Mouse (Mus musculus) G1E (cell line): ENCODE measurements around the gene Serpina1c. TPM values are rescaled to one million over a fixed set of nuclear protein-coding genes. Genes with fewer than 3 reads are reported as not detected.
"Not testable (repeated sequence)": the region's sequence is repeated elsewhere in the genome, so short reads cannot be mapped to it uniquely, and the experiment has no call there.

ENCODE experiments used
- ATAC-seq: 2 replicates; pipeline ENCODE4 v1.8.0; 2016; ENCODE audit warnings: mild to moderate bottlenecking; ENCODE audit not compliant: insufficient number of reproducible peaks, poor library complexity, low FRiP score, severe bottlenecking; ENCODE audit errors: extremely low read depth
- DNase-seq: peaks from one replicate; pipeline ENCODE4 v3.0.0; 2012; ENCODE audit warnings: low spot score
- H3K27me3 ChIP-seq: 2 replicates; pipeline ENCODE4 v1.6.1; 2012; ENCODE audit warnings: mild to moderate bottlenecking, low read length, inconsistent platforms; ENCODE audit not compliant: insufficient read depth
- H3K36me3 ChIP-seq: replicated peaks from 2 replicates; pipeline ENCODE3; 2012; ENCODE audit warnings: mild to moderate bottlenecking, inconsistent platforms
- H3K4me1 ChIP-seq: 2 replicates; pipeline ENCODE4 v1.6.1; 2012; ENCODE audit warnings: low read depth, low read length, inconsistent platforms, mixed read lengths; ENCODE audit not compliant: insufficient read depth
- H3K4me3 ChIP-seq: 2 replicates; pipeline ENCODE4 v1.5.1; 2012; ENCODE audit warnings: low read depth, mild to moderate bottlenecking, inconsistent platforms, low read length, moderate library complexity, mixed read lengths
- H3K9me3 ChIP-seq: replicated peaks from 2 replicates; pipeline ENCODE4 v1.6.1; 2012; ENCODE audit warnings: inconsistent platforms
- CTCF ChIP-seq: IDR thresholded peaks from 2 replicates; pipeline ENCODE4 v1.5.1; 2012; ENCODE audit warnings: low read depth, low read length, inconsistent platforms, mixed read lengths
- GATA1 ChIP-seq: IDR thresholded peaks from 2 replicates; pipeline ENCODE4 v1.6.1; 2012; ENCODE audit warnings: borderline replicate concordance, low read length, inconsistent platforms, mixed read lengths
- GATA2 ChIP-seq: IDR thresholded peaks from 2 replicates; pipeline ENCODE4 v1.6.1; 2012; ENCODE audit warnings: low read depth, low read length, inconsistent platforms, borderline replicate concordance
- POLR2AphosphoS5 ChIP-seq: IDR thresholded peaks from 2 replicates; pipeline ENCODE4 v1.6.1; 2012; ENCODE audit warnings: low read depth, low read length, inconsistent platforms; ENCODE audit not compliant: insufficient replicate concordance
- TAL1 ChIP-seq: conservative IDR thresholded peaks from 2 replicates; pipeline ENCODE4 v1.6.1; 2012; ENCODE audit warnings: low read depth, low read length, inconsistent platforms, mixed read lengths
- polyA plus RNA-seq: library from polyadenylated mRNA; stranded (reverse); fragments of >175 nt; gene quantifications from 2 replicates; pipeline ENCODE4 v1.2.3, GENCODE M21; 2012
- total RNA-seq, 2 experiments: library from RNA; stranded (forward) in 1 of 2; stranded (reverse) in 1 of 2; fragments of 200-1000 nt in 1 of 2; fragments of >200 nt in 1 of 2; fragmentation: Nextera tagmentation in 1 of 2; gene quantifications; 2 replicates each; pipeline ENCODE4 v1.2.3; 2014 to 2017

Gene Serpina1c
- not detected in 2 replicates for total RNA-seq (2014; fragmentation: Nextera tagmentation)
- total RNA-seq (2017): not detected in 2 replicates
- polyA plus RNA-seq: not detected in 2 replicates

GRCm38 (mm10) chr12:103904837-103905340, at the start of gene Serpina1c:
Serpina1c (minus strand) TSS chr12:103904887.
- not testable (repeated sequence) for H3K4me1 ChIP-seq, H3K4me3 ChIP-seq, ATAC-seq, H3K27me3 ChIP-seq, DNase-seq, H3K36me3 ChIP-seq
- peaks cover 11% of the 10 kb centered on the region for H3K9me3 ChIP-seq

DNA sequence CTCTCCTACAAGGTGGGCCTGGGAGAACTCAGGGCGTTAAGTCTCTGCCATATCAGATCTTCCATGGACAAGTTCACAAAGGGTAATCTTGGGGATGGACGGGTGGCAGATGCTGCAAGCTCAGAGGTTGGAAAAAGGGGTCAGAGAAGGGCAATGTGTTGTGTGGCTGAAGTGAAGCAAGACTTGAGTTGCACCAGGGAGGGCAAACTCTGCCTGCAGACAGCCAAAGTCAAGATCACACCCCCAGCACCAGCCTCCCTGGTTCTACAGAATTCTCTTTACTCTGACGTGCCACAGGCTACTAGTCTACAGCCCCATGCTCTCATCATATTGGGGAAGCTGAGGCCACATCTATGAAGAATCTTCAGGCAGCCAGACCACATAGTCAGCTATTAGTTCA, 48.3 kb upstream of the Serpina1c start:
- not testable (repeated sequence) for ATAC-seq, H3K9me3 ChIP-seq, H3K4me1 ChIP-seq, H3K27me3 ChIP-seq, H3K4me3 ChIP-seq, H3K36me3 ChIP-seq, DNase-seq

GRCm38 (mm10) chr12:103946243-103946642, 41.6 kb upstream of the Serpina1c start:
- H3K27me3 ChIP-seq: no peaks in the 10 kb centered on the region
- ATAC-seq: no peak
- no peaks in the 10 kb centered on the region for H3K9me3 ChIP-seq
- no peak overlapping the region for H3K4me3 ChIP-seq
- DNase-seq: no peak
- no peaks in the 10 kb centered on the region for H3K36me3 ChIP-seq
- H3K4me1 ChIP-seq: no peaks in the 10 kb centered on the region
- TF ChIP-seq CTCF: no peak
- no peak for TF ChIP-seq POLR2AphosphoS5
- TF ChIP-seq TAL1: no peak
- no peak for TF ChIP-seq GATA1
- no peak for TF ChIP-seq GATA2

DNA sequence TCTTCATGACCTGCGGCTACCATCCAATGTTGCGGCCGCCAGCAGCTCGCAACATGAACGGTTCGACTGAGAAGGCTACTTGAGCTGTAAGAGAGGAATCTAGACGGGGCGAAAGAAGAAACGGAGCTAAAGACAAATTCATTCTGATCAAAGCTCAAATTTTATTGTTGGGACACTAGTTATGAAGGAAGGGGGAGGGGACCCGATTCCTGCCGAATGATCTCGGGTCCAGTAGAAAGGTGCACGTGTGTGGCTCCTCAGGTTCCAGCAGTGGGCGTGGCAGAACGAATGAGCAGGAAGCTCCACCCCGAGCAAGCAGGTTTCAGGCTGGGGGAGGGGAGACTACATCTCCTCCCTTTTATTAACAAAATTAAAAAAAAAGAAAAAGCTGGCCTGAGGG, 4.5 kb upstream of the Serpina1c start:
- H3K4me1 ChIP-seq, H3K9me3 ChIP-seq, DNase-seq, H3K27me3 ChIP-seq, H3K36me3 ChIP-seq, ATAC-seq, H3K4me3 ChIP-seq: not testable (repeated sequence)

GRCm38 (mm10) chr12:103907746-103908145, 3.1 kb upstream of the Serpina1c start:
- H3K4me3 ChIP-seq, H3K27me3 ChIP-seq, ATAC-seq, DNase-seq, H3K36me3 ChIP-seq, H3K9me3 ChIP-seq, H3K4me1 ChIP-seq: not testable (repeated sequence)

GRCm38 (mm10) chr12:103901929-103902328, 2.8 kb downstream of the Serpina1c start:
- not testable (repeated sequence) for ATAC-seq

DNA sequence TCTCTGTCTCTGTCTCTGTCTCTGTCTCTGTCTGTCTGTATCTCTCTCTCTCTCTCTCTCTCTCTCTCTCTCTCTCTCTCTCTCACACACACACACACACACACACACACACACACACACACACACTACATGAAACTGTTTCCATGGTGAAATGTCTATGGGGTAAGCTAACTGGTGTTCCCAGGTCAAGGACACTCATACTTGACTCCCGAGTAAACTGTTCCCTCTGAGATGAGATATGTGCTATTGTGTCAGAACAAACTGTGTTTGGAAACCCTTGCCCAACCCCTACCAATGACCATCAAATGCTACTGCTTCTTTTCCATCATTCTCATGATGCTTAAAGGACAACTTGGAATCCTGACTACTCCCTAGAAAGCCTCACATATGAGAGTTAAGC, 37.8 kb downstream of the Serpina1c start:
- H3K36me3 ChIP-seq, DNase-seq, ATAC-seq, H3K4me3 ChIP-seq, H3K4me1 ChIP-seq, H3K27me3 ChIP-seq: not testable (repeated sequence)
- H3K9me3 ChIP-seq: peaks cover 29% of the 10 kb centered on the region

More at GRCm38 (mm10) chr12:103901929-103902328, 2.8 kb downstream of the Serpina1c start:
- H3K36me3 ChIP-seq, H3K4me1 ChIP-seq, H3K4me3 ChIP-seq, DNase-seq, H3K27me3 ChIP-seq: not testable (repeated sequence)
- peaks cover 11% of the 10 kb centered on the region for H3K9me3 ChIP-seq

DNA sequence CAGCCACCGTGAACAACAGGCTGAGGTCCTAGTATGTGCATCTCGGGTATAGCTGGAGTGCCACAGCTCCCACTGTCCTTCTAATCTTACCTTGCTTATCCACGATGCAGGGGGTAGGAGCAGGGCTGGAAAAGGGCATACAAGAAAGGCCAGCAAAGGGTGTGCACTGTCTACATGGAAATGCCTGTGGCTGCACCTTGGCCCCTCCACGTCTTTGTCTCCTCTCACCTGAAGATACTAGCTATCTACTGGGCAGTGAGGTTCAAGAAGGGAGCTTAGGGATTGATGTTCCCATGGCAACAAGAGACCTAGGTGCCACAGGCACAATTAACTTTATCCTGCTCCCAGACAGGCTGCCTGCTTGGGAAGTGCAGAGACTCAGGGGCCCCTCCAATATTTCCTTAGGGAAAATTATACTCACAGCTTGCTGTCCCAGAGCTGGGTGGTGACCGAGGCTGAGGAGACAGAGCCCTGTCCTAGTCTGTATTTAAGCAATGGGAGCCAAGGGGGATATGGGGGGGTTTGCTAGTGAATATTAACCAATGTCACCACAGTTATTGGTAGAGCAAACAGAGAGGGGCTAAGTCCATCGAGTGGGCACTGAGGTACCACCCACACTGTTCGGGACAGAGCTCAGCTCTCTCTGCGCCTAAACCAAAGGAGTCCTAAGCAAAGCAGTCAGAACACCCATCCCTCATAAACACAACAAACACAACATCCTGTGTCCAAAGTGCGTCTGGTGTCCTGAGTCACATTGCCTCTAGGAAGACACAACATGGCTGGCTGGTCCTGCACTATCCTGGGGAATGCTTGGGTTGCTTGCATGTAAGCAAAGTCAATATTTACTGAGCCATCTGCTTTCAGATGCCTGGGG, 41.3 kb downstream of the Serpina1c start, which contains the start of gene Serpina1a:
Gene Serpina1a (minus strand): TSS at position 462 of the 874 bp plus-strand sequence.
- not testable (repeated sequence) for ATAC-seq, H3K4me3 ChIP-seq, H3K36me3 ChIP-seq, DNase-seq, H3K27me3 ChIP-seq, H3K4me1 ChIP-seq
- H3K9me3 ChIP-seq: peaks cover 31% of the 10 kb centered on the region
